Mouse (Mus musculus): Measurements from ENCODE around the gene Fbxo30.
"Not testable (repeated sequence)": the region's sequence is repeated elsewhere in the genome, so short reads cannot be mapped to it uniquely, and the experiment has no call there.

Fbxo30 gene

DNA sequence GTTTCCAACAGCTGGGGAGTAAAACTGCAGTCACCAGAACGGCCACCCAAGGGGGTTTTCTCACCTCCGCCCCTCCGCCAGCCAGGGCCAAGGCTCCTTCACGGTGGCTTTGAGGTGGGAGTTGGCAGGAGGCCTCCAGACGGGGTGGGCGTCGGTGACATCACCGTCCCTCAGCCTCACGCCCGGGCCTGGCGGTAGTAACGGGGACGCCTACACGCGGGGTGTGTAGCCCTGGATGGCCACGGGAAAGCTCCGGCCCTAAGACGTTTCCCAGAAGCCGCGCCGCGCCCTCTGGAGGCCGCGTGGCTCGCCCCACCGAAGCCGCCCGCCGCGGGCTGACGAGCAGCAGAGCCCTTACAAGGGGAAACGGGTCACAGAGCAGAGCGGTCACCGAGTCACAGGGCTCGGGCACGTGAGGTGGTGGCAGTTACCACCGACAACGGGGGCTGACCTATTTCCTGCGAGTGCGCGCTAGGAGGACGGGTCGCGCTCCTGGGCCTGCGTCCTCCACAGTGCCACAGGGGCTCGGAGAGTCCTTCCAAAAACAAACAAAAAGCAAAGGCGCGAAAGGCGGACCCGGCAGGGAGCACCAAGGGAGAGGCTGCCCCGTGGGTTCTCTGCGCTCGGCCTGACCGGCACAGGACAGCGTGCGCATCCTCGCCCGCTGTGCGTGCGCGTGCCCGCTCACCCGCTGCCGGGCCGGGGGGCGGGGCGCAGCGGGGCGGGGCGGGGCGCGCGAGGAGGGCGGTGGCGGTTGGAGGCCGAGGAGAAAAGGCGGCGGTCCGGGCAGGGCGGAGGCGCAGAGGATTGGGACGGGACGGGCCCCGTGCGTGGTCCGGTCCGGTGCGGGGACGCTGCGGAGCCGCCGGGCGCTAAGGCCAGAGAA is at the start of gene Fbxo30:
Gene Fbxo30, plus strand, starts transcription at position 753 of the 886 bp plus-strand sequence.
- DNase-seq (ENCODE audit: low read depth): peak; percentile 62

DNA sequence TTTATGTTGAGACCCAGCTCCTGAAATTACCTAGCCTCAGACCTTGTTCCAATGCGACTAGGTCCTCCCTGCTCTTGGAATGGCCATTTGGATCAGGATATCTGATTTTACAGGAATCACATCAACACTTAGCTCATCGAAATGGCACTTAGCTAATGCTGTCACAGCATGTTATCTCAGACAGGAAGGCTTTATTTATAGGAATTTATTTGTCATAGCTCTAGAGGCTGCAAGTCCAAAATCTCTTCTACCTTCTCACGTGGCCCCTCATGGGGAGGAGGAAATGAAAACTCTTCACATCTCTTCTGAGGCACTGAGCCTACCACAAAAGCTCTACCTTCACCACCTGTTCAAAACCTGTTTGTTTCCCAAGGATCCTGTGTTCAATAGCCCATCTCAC is 47.9 kb upstream of the Fbxo30 start:
- no peak for DNase-seq (ENCODE audit: low read depth)

DNA sequence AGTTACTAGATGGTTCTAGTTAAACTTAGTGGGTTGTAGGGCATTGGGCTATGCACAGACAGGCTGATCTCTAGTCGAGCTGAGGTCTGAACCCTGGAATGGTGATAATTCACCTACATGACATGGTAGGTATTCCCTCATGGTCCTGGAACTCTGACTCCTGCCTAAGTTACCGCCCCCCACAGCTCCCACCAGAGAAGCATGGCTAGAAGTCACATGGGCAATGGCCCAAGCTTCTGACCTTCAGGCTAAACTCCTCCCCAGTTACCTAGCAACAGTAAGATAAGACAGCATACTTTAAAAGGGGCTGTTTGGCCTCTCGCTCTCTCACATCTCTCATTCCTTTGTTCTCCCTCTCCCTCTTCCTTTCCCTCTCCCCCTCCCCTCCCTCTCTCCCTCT is 38.1 kb upstream of the Fbxo30 start:
- not testable (repeated sequence) for DNase-seq (ENCODE audit: low read depth)

DNA sequence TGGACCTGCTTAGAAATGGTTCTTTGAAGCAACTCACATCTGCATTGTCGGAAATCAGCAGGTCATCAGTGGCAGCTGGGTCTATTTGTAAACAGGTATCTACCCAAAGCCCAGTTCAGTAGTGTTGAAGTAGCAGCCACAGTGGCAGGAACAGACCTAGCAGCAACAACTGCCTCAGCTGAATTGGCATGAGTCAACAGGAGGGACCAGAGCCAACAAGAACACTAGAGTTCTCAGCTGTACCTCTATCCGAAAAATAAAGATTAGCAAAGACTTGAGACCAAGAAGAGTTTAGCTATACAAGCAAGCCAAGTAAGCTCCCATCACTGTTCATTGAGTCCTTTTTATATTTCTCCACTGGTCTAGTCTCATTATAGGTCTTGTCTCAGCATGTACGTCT is 32.9 kb upstream of the Fbxo30 start:
- no peak for DNase-seq (ENCODE audit: low read depth)

DNA sequence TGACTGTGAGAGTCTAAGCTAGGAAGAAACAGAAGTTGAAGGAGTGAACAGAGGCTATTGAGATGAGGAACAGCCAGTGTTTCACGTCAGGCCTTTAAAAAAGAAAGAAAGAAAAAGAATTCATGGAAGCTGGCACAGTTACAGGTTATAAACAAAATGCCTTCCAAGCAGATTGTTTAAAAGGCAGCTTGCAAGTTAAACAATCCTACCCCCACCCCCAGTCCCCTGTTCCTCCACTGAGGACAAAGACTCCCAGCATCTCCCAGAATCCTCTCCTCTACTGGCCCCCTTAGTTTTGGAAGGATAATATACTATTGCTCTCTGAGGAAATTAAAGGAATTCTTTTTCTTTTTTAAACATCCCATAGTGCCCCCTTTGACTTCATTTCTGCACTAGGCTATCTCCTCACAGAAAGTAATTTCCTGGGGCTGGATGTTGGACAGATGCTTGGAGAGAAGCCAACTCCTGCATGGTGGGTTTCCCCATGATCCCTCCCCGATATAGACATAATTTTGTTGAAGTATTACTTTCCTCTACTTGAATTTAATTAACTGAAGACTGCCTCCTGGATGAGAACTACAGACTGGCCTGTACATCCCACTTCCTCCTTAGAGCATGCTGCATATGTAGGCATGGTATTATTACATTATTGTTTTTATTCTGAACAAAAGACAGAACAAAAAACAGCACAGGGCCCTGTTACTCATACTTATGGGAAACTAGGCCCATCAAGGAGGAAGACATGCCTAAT is 30.7 kb upstream of the Fbxo30 start:
- DNase-seq (ENCODE audit: low read depth): no peak

DNA sequence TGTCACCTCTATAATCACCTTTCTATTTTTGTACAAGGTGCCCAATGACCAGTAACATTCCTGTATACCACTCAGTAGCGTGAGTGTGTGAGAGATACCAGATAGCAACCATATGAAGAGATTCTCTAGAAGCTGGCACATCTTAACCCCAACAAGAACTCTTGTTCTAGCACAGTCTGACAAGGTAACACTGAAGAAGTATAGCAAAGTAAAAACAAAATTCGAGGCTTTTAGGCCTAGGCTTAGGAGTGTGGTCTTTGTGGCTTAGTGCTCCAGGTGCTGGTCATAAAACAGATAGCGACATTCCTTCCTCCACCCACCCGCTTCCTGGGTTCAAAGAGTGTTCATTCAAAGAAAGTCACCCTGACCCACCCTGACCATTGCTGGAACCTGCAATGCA is 27.5 kb upstream of the Fbxo30 start:
- DNase-seq (ENCODE audit: low read depth): not testable (repeated sequence)

DNA sequence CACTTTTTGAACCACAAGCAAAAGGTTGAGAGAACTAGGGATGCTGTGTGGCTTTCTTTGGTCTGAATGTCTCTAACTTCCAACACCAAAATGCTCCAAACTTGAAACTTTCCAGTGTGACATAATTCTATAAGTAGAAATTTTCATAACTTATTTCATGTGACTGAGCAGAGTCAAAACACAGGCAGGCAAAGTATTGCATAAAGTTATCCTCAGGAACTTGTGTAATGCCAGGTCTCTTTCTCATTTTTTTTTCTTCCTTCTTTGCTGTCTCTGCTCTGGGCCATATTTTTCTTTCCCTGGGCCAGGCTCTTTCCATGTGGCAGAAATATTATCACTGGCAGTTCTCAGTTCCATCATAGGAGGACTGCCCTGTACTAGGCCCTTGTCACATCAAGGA is 21.0 kb upstream of the Fbxo30 start:
- no peak for DNase-seq (ENCODE audit: low read depth)

DNA sequence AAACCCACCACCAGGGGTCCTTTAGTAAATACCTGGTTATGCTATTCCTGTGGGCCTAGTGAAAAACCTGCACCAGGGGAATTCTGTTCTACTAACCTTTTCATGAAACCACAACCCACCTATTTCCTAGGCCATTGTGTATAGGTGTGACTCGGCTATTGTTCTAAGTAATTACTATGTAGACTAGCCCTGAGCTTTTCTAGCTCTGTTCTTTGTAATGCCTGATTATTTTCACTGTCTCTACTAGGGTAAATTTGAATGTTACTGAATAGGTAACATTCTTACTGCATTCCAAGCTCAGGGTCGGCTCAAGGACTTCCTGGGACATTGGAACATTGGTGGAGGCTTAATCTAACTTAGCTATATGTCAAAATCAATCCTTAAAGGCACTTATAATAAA is 18.8 kb upstream of the Fbxo30 start:
- not testable (repeated sequence) for DNase-seq (ENCODE audit: low read depth)

DNA sequence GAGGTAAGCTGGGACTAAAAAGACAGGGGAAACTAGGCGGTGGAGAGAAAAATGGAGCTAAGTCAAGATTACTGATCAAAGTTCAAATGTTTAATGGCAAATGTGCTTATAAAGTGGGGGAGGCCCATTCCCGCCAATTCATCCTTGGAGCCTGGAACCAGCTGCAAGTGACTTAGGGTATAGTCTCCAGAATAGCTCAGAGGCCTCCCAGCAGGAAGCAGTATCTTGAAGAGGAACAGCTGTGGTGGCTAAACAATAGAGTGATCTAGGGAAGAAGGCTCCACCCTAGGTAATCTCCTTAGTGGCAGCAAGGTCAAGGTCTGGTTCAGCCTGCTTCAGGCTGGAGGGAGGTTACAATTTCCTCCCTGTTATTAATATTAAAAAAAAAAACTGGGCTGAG is 17.3 kb upstream of the Fbxo30 start:
- not testable (repeated sequence) for DNase-seq (ENCODE audit: low read depth)

DNA sequence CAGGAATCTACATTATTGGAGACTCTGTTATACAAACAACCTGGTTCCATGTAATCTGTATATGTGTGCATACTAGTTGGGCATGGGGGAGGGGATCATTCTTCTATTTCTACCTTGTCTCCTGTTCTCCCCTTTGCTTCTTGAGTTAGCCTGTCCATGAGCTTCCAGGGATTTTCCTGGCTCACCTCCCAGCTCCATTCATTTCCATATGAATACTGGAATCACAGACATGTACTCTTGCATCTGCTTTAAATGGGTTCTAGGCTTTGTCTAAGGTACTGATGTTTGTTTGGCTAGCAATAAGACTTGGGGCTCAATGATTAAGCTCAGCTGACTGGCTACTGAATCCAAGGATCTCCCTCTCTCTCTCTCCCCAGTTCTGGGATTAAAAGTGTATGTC is 12.0 kb upstream of the Fbxo30 start:
- no peak for DNase-seq (ENCODE audit: low read depth)

DNA sequence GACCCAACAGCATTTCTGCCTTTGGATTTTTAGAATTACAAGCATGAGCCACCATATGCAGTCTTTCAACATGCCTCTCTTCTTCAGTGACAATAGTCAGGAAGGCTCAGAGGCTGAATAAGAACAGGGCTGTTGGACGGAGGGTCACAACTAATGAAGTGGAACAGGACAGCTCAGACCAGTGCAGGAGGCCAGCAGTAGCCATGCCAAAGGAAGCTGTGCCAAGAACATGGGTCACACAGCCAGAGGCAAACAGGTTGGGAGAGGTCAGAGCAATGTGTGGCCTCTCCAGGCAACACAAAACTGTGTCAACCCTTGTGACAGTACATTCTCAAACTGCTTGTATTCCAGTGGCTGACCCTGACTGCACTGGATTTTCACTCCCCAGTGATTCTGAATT is 6.7 kb upstream of the Fbxo30 start:
- no peak for DNase-seq (ENCODE audit: low read depth)

DNA sequence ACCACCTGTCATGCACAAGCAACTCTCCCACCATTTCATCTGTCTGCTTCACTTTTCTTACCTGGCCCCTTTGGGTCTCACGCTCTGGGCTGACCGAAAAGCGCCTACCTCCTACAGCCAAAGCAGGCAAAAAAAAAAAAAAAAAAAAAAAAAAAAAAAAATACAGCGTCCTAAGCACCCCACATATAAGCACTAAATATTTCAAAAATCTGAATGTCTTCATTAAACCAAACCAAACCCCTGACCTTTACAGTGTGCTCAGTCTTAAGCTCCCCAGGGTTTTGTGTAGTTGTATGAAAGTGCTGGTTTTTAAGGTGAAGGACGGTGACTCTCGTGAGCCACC is 924 bp upstream of the Fbxo30 start:
- no peak for DNase-seq (ENCODE audit: low read depth)

DNA sequence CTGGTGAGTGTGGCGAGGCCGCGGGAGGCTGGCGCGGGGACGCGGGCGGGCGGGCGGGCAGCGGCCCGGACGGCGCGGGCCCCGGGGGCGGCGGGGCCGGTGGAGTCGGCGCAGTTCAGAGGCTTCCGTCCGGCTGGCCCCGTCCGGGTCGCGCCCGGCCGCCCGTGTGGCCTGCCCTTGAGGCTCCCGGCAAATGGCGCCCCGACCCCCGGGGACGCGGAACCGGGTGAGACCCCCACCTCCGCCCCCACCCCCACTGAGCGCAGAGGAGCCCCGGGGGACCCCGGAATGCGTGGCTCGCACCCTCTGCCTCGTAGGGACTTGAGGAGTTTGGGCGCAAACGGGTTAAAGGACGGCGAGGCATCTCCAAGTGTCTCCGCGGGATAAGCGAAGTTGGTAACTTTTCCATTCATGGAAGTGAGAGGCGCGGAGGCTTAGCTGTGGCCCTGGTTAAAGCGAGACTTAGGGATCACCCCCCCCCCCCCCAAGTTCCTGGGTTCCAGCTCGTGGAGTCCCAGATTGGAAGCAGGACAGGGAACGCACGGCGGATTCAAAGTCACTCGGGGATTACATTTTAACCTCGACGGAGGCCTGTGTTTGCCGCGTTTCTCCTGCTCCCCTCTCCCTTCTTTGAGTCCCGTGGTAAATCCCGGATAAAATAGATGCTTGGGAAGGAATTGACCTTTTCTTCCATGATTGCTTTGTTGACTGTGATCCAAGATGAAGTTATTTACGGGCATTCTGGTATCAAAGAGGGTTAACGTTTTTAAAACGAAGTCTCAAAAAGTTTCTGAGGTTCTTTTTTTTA is 572 bp downstream of the Fbxo30 start:
- DNase-seq (ENCODE audit: low read depth): no peak

DNA sequence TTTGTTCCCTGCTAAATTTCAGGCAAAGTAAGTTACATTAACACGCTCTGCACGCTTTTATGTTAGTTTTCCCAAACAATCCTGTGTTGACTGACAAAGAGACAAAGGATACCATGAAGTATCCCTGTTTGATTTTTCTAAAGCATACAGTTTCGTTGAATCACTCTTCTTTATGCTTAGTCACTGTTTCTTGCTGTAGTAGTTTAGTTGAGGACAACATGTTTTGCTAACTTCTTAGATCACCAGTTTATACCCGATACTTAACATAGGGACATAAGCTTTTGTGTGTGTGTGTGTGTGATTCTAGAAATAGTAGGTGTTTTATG is 1.1 kb downstream of the Fbxo30 start:
- no peak for DNase-seq (ENCODE audit: low read depth)

DNA sequence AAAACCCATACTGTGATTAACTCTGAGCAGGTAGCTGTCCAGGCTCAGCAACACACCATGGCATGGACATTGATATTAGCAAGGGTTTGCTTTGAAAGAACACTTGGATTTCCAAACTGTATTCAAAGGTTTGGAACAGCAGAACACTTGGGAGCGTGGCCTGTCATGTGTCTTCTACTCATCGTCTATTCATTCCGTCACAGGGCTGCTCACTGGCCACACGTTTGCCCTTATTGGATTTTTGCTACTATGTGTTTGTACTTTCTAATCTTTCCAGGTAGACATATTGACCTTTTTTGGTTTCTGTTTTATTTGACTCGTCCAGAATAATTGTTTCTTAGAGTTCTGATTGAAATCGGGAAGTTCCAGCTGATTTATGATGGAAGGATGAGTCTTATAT is 17.3 kb downstream of the Fbxo30 start:
- no peak for DNase-seq (ENCODE audit: low read depth)

DNA sequence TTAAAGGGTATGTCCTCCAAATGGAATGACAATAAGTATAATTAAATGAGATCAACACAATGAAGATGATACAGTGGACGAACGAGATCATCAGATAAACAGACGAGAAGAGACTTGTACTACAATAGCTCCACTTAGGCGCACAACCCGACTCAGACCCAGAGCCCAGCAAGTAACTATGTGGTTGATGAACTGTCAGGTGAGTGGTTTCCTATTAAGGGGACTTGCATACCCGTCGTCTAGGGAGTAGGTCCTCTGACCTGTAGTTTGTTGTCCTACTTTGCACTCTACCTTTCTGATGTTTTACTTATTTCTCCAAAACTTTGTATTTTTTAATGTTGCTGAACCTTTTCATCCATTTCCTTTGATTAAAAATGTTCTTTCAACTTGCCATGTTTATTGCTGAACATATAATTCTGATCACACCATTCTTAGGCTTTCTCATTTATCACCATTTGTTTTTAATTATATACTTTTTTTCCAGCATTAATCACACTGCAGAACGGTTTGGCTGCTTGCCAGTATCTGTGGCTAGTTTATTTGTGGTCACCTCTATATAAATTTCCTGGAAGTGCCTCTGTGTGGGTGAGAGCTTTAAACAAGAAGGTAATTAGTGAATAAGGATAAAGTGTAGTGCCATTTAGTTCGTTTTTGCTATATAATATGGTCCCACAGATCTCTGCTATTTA is 24.4 kb downstream of the Fbxo30 start:
- no peak for DNase-seq (ENCODE audit: low read depth)

DNA sequence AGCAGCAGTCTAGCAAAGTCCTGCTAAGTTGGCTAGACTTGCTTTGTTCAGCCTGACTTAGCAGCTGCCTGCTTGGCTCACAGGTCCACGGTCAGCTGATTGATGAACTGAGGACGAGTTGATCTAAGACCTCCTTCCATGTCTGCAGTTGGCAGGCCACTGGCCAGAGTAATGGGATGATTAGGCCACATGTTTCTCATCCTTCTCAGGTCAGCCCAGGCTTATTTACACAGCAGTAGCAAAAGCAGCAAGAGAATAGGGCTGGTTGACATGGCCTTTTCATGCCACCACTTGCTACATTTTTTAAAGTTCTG is 24.9 kb downstream of the Fbxo30 start:
- DNase-seq (ENCODE audit: low read depth): no peak

DNA sequence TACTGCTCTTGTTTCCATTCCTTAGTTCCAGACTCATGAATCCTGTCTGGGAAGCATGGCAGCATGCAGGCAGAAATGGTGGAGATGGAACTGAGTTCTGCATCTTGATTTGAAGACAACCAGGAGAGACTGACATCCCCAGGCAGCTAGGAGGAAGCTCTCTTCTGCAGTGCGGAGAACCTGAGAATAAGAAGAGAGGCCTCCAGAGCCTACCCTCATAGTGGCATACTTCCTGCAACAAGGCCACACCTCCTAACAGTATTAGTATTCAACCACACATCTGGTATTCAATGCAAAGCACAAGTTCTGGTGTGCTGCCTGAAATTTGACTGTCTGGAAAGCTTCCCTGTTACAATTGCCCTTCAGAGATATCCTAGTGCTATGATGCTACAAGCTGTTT is 28.7 kb downstream of the Fbxo30 start:
- DNase-seq (ENCODE audit: low read depth): no peak

DNA sequence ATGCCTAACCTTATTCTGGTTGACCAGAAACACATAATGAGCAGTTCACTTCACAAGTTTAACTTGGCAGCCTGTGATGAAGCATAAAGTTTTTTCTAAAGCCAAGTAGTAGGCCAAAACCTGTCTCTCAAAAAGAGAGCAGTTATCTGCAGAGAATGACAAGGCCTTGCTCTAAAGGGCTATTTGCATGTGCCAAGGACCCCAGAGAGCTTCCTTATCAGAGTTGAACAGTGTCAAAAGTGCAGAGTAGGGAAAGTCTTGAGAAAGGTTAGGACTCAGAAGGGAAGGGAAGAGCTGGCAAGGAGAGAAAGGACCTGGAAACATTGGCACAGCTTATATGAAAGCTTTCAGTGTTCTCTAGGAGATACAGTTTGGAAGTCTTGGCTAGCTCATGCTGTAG is 29.4 kb downstream of the Fbxo30 start:
- no peak for DNase-seq (ENCODE audit: low read depth)

DNA sequence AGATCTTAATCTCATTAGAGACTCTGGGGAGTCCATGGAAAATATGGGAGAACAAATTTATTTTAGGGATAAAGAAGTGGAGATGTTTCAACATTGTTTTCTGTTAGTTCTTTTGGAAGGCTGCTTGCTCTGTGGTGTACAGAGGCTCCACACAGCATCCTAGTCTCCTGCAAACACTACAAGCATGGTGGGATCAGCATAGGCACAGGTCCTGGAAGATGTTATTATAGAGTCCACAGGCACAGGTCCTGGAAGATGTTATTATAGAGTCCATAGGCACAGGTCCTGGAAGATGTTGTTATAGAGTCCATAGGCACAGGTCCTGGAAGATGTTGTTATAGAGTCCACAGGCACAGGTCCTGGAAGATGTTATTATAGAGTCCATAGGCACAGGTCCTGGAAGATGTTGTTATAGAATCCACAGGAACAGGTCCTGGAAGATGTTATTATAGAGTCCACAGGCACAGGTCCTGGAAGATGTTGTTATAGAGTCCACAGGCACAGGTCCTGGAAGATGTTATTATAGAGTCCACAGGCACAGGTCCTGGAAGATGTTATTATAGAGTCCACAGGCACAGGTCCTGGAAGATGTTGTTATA is 36.8 kb downstream of the Fbxo30 start:
- DNase-seq (ENCODE audit: low read depth): not testable (repeated sequence)

DNA sequence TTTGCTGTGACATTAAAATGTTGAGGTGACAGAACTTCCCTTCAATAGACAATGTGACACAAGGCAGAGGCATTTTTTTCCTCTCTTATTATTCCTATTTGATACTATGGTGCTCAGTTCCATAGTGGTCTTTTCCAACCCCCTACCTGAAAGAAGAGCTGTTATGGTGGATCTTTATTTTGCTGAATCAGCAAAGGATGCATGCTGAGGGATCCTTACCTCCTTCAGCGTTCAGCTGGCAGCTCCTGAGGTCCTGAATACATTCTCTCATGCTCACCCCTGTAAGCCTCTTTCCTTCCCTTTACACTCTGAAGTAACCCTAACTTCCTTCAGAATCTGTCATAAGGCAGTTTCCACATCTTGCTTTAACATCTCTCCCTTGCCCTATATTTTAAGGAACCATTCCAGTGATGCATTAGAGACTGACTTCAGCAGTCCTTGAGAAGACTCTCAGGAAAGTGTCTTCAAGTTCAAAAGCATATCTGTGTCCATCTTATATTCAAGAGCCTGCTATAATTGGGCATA is 38.4 kb downstream of the Fbxo30 start:
- DNase-seq (ENCODE audit: low read depth): no peak

DNA sequence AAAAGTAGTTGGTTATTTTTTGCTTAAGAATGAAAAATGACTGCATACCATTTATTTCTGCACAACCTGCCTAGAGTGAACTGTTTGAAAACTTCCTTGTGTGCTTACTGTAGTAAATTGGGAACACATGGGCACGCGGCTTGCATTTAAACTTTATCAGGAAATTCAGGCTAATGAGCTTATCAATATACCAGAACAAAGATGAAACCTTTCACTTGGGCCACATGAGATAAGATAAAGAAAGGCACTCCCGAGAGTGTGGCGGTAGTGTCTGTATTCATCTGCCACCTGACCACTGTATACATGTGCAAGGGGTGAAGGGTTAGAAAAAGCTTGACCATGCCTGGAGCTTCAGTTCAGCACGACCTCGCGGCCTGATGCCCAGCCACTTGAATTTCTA is 41.2 kb downstream of the Fbxo30 start:
- DNase-seq (ENCODE audit: low read depth): no peak

Measured in c-Kit-positive CD71-positive TER-119-negative erythroid progenitor cells, embryonic 14.5 days (primary cell).